Mouse (Mus musculus) kidney, adult 2 months (tissue): ENCODE data around the gene Josd1.

Source experiments
- CTCF ChIP-seq: fragments of 200-500 bp; conservative IDR thresholded peaks from 2 replicates; pipeline ENCODE4 v1.5.1; 2011; ENCODE audit warnings: low read depth, mild to moderate bottlenecking, control low read depth, low read length, moderate library complexity, mixed read lengths; ENCODE audit not compliant: insufficient read depth, insufficient read length
- POLR2A ChIP-seq: fragments of 200-500 bp; IDR thresholded peaks from one replicate; pipeline ENCODE4 v1.6.1; 2011; ENCODE audit warnings: low read depth, low read length, control low read depth

DNA sequence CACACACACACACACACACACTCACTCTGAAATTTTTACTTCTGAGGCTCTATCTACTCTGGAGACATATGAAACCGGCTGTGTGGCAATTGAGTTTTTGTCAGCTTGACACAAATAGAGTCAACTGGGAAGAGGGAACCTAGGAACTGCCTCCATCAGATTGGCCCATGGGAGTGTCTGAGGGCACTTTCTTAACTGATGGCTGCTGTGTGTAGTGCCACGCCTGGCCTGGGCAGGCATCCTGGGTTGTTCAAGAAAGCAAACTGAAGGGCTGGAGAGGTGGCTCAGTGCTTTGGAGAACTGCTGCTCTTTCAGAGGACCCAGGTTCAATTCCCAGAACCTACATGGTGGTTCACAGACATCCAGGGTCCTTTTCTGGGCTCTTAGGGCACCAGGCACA, 42.2 kb downstream of the Josd1 start:
- TF ChIP-seq POLR2A (no peak), CTCF (no peak)
